Mouse (Mus musculus) neural tube, embryonic 12.5 days (tissue): ENCODE data around the gene Rgl1. TPM values are rescaled to one million over a fixed set of nuclear protein-coding genes. Genes with fewer than 3 reads are reported as not detected.
"Not testable (repeated sequence)": the region's sequence is repeated elsewhere in the genome, so short reads cannot be mapped to it uniquely, and the experiment has no call there.

Experiments
- ATAC-seq: fragments of 200-750 bp; cut with Nextera tagmentation; 2 replicates; pipeline ENCODE4 v1.8.0; 2017; ENCODE audit warnings: low read depth, mild to moderate bottlenecking, moderate TSS enrichment, moderate library complexity; ENCODE audit not compliant: low FRiP score
- H3K27ac ChIP-seq: fragments of 300-500 bp; sonication (generic); 2 replicates; pipeline ENCODE4 v1.5.1; 2016
- H3K27me3 ChIP-seq: fragments of 300-500 bp; sonication (generic); replicated peaks from 2 replicates; pipeline ENCODE4 v1.6.1; 2016; ENCODE audit warnings: mild to moderate bottlenecking
- H3K36me3 ChIP-seq: fragments of 300-500 bp; sonication (generic); 2 replicates; pipeline ENCODE4 v1.6.1; 2016; ENCODE audit warnings: mild to moderate bottlenecking
- H3K4me1 ChIP-seq: fragments of 300-500 bp; sonication (generic); 2 replicates; pipeline ENCODE4 v1.6.1; 2016
- H3K4me2 ChIP-seq: fragments of 300-500 bp; sonication (generic); replicated peaks from 2 replicates; pipeline ENCODE4 v1.6.1; 2016; ENCODE audit warnings: mild to moderate bottlenecking
- H3K4me3 ChIP-seq: fragments of 300-500 bp; sonication (generic); 2 replicates; pipeline ENCODE4 v1.5.1; 2016
- H3K9ac ChIP-seq: fragments of 300-500 bp; sonication (generic); 2 replicates; pipeline ENCODE4 v1.6.1; 2016; ENCODE audit warnings: mild to moderate bottlenecking
- H3K9me3 ChIP-seq: fragments of 300-500 bp; sonication (generic); 2 replicates; pipeline ENCODE4 v1.6.1; 2016; ENCODE audit warnings: mild to moderate bottlenecking
- whole genome bisulfite sequencing: fragments of 180-500 bp; shearing (Covaris S2); methylation state at CpG from one replicate; pipeline ENCODE4 v1.1.7; 2016; 5-methylcytosine and 5-hydroxymethylcytosine counted together
- polyA plus RNA-seq: library from polyadenylated mRNA; unstranded; fragments of >200 nt; fragmentation: Nextera tagmentation; extraction: Ambion mirVana; gene quantifications from 2 replicates; pipeline ENCODE4 v1.2.1, GENCODE M21; 2016

Rgl1 gene
- polyA plus RNA-seq, 1 experiment from 2014 or later: 22.7 TPM

GRCm38 (mm10) chr1:152669446-152670180, 96.5 kb downstream of the Rgl1 start:
- Histone ChIP-seq H3K9ac (no peak overlapping the region), H3K4me1 (no peaks in the 10 kb centered on the region), H3K4me3 (no peak overlapping the region), H3K27me3 (no peaks in the 10 kb centered on the region), H3K36me3 (no peaks in the 10 kb centered on the region), H3K9me3 (no peaks in the 10 kb centered on the region), H3K4me2 (no peak overlapping the region), H3K27ac (no peak overlapping the region)
- WGBS: 57% methylated on average over 8 of the region's 8 CpGs
- no peak for ATAC-seq

GRCm38 (mm10) chr1:152660436-152660835, 105.7 kb downstream of the Rgl1 start:
- whole genome bisulfite sequencing: 92% methylated on average over 7 of the region's 7 CpGs
- Histone ChIP-seq H3K4me2 (no peak overlapping the region), H3K4me3 (no peak overlapping the region), H3K36me3 (no peaks in the 10 kb centered on the region), H3K9me3 (no peaks in the 10 kb centered on the region), H3K27ac (no peak overlapping the region), H3K27me3 (no peaks in the 10 kb centered on the region), H3K9ac (no peak overlapping the region), H3K4me1 (no peaks in the 10 kb centered on the region)
- no peak for ATAC-seq

- WGBS: 92% methylated on average over 4 of the region's 4 CpGs
- no peak for ATAC-seq
Observed at GRCm38 (mm10) chr1:152659961-152660360, 106.2 kb downstream of the Rgl1 start.

GRCm38 (mm10) chr1:152656601-152657000, 109.5 kb downstream of the Rgl1 start:
- no peak for ATAC-seq
- H3K4me1 ChIP-seq: no peaks in the 10 kb centered on the region
- H3K9ac ChIP-seq: no peak overlapping the region
- H3K4me3 ChIP-seq: no peak overlapping the region
- no peak overlapping the region for H3K27ac ChIP-seq
- 82% methylated on average over 6 of the region's 6 CpGs for WGBS
- H3K4me2 ChIP-seq: no peak overlapping the region
- no peaks in the 10 kb centered on the region for H3K36me3 ChIP-seq
- H3K9me3 ChIP-seq: no peaks in the 10 kb centered on the region
- no peaks in the 10 kb centered on the region for H3K27me3 ChIP-seq

More at GRCm38 (mm10) chr1:152659961-152660360, 106.2 kb downstream of the Rgl1 start:
- no peak overlapping the region for H3K4me2 ChIP-seq
- no peaks in the 10 kb centered on the region for H3K27me3 ChIP-seq
- no peak overlapping the region for H3K9ac ChIP-seq
- no peaks in the 10 kb centered on the region for H3K36me3 ChIP-seq
- no peak overlapping the region for H3K4me3 ChIP-seq
- no peaks in the 10 kb centered on the region for H3K9me3 ChIP-seq
- no peaks in the 10 kb centered on the region for H3K4me1 ChIP-seq
- H3K27ac ChIP-seq: no peak overlapping the region

- no peak overlapping the region for H3K9ac ChIP-seq
- H3K27ac ChIP-seq: no peak overlapping the region
- no peak for ATAC-seq
- 96% methylated on average over 6 of the region's 6 CpGs for WGBS
- no peak overlapping the region for H3K4me3 ChIP-seq
- H3K36me3 ChIP-seq: no peaks in the 10 kb centered on the region
- no peaks in the 10 kb centered on the region for H3K27me3 ChIP-seq
- no peaks in the 10 kb centered on the region for H3K9me3 ChIP-seq
- no peak overlapping the region for H3K4me2 ChIP-seq
- H3K4me1 ChIP-seq: no peaks in the 10 kb centered on the region
Observed at GRCm38 (mm10) chr1:152654851-152655250, 111.3 kb downstream of the Rgl1 start.

GRCm38 (mm10) chr1:152651495-152651874, 114.7 kb downstream of the Rgl1 start:
- no peaks in the 10 kb centered on the region for H3K9me3 ChIP-seq
- no peak overlapping the region for H3K4me2 ChIP-seq
- no peaks in the 10 kb centered on the region for H3K36me3 ChIP-seq
- ATAC-seq: no peak
- no peaks in the 10 kb centered on the region for H3K4me1 ChIP-seq
- H3K4me3 ChIP-seq: no peak overlapping the region
- whole genome bisulfite sequencing: 68% methylated on average over 1 of the region's 1 CpGs
- no peaks in the 10 kb centered on the region for H3K27me3 ChIP-seq
- no peak overlapping the region for H3K9ac ChIP-seq
- H3K27ac ChIP-seq: no peak overlapping the region

GRCm38 (mm10) chr1:152650856-152651494, 115.2 kb downstream of the Rgl1 start:
- H3K27ac ChIP-seq: no peak overlapping the region
- H3K4me1 ChIP-seq: no peaks in the 10 kb centered on the region
- H3K4me3 ChIP-seq: no peak overlapping the region
- no peak overlapping the region for H3K4me2 ChIP-seq
- no peaks in the 10 kb centered on the region for H3K27me3 ChIP-seq
- H3K36me3 ChIP-seq: no peaks in the 10 kb centered on the region
- ATAC-seq: no peak
- no peak overlapping the region for H3K9ac ChIP-seq
- WGBS: 77% methylated on average over 6 of the region's 6 CpGs
- H3K9me3 ChIP-seq: no peaks in the 10 kb centered on the region

- ATAC-seq: no peak
- Histone ChIP-seq H3K27me3 (no peaks in the 10 kb centered on the region), H3K4me3 (no peak overlapping the region), H3K9me3 (no peaks in the 10 kb centered on the region), H3K9ac (no peak overlapping the region), H3K4me1 (no peaks in the 10 kb centered on the region), H3K36me3 (no peaks in the 10 kb centered on the region), H3K27ac (no peak overlapping the region), H3K4me2 (no peak overlapping the region)
- WGBS: 92% methylated on average over 5 of the region's 5 CpGs
Observed at GRCm38 (mm10) chr1:152648052-152648451, 118.1 kb downstream of the Rgl1 start.

- H3K9ac ChIP-seq, H3K27me3 ChIP-seq, H3K4me1 ChIP-seq, H3K4me3 ChIP-seq, ATAC-seq, H3K36me3 ChIP-seq, H3K9me3 ChIP-seq, H3K27ac ChIP-seq, H3K4me2 ChIP-seq: not testable (repeated sequence)
- 76% methylated on average over 10 of the region's 10 CpGs for WGBS
Observed at GRCm38 (mm10) chr1:152642207-152642606, 123.9 kb downstream of the Rgl1 start.

GRCm38 (mm10) chr1:152640195-152640981, 125.8 kb downstream of the Rgl1 start:
- 81% methylated on average over 11 of the region's 11 CpGs for WGBS
- Histone ChIP-seq H3K9ac (no peak overlapping the region), H3K27me3 (no peaks in the 10 kb centered on the region), H3K4me2 (no peak overlapping the region), H3K4me1 (no peaks in the 10 kb centered on the region), H3K36me3 (no peaks in the 10 kb centered on the region), H3K27ac (no peak overlapping the region), H3K9me3 (no peaks in the 10 kb centered on the region), H3K4me3 (no peak overlapping the region)
- ATAC-seq: no peak

- Histone ChIP-seq H3K4me2 (no peak overlapping the region), H3K4me3 (no peak overlapping the region), H3K27ac (no peak overlapping the region), H3K4me1 (no peaks in the 10 kb centered on the region), H3K27me3 (no peaks in the 10 kb centered on the region), H3K9me3 (no peaks in the 10 kb centered on the region), H3K9ac (no peak overlapping the region), H3K36me3 (no peaks in the 10 kb centered on the region)
- ATAC-seq: no peak
- 95% methylated on average over 7 of the region's 7 CpGs for WGBS
Observed at GRCm38 (mm10) chr1:152639344-152639743, 126.8 kb downstream of the Rgl1 start.

- Histone ChIP-seq H3K9me3 (0 out of 2 replicates have a peak, but pooled peaks cover 3% of the 10 kb centered on the region), H3K4me3 (no peak overlapping the region), H3K27ac (no peak overlapping the region), H3K36me3 (no peaks in the 10 kb centered on the region), H3K4me2 (no peak overlapping the region), H3K27me3 (no peaks in the 10 kb centered on the region), H3K9ac (no peak overlapping the region), H3K4me1 (no peaks in the 10 kb centered on the region)
- no peak for ATAC-seq
- WGBS: 82% methylated on average over 5 of the region's 5 CpGs
Observed at GRCm38 (mm10) chr1:152634638-152635037, 131.5 kb downstream of the Rgl1 start.
